Mouse (Mus musculus) lung, embryonic 16.5 days (tissue): ENCODE measurements around the gene Ttc6. TPM values are rescaled to one million over a fixed set of nuclear protein-coding genes. Genes with fewer than 3 reads are reported as not detected.

Experiments
- ATAC-seq: fragments of 200-750 bp; cut with Nextera tagmentation; 2 replicates; pipeline ENCODE4 v1.8.0; 2017; ENCODE audit warnings: low read depth, mild to moderate bottlenecking, moderate library complexity
- H3K27ac ChIP-seq: fragments of 300-500 bp; sonication (generic); 2 replicates; pipeline ENCODE4 v1.5.1; 2014; ENCODE audit warnings: mild to moderate bottlenecking, control low read depth, low read length
- H3K27me3 ChIP-seq: fragments of 300-500 bp; sonication (generic); 2 replicates; pipeline ENCODE4 v1.6.1; 2014; ENCODE audit warnings: low read depth, low read length, mixed read lengths; ENCODE audit not compliant: control insufficient read depth, insufficient read depth
- H3K36me3 ChIP-seq: fragments of 300-500 bp; sonication (generic); 2 replicates; pipeline ENCODE4 v1.6.1; 2014; ENCODE audit warnings: low read length; ENCODE audit not compliant: control insufficient read depth, insufficient read depth
- H3K4me1 ChIP-seq: fragments of 300-500 bp; sonication (generic); replicated peaks from 2 replicates; pipeline ENCODE4 v1.6.1; 2014; ENCODE audit warnings: low read length, mixed read lengths; ENCODE audit not compliant: control insufficient read depth, insufficient read depth
- H3K4me2 ChIP-seq: fragments of 300-500 bp; sonication (generic); 2 replicates; pipeline ENCODE4 v1.6.1; 2014; ENCODE audit warnings: low read depth, low read length, control low read depth
- H3K4me3 ChIP-seq: fragments of 300-500 bp; sonication (generic); 2 replicates; pipeline ENCODE4 v1.5.1; 2014; ENCODE audit warnings: mild to moderate bottlenecking, low read length, control low read depth
- H3K9ac ChIP-seq: fragments of 300-500 bp; sonication (generic); 2 replicates; pipeline ENCODE4 v1.6.1; 2014; ENCODE audit warnings: low read length, control low read depth
- H3K9me3 ChIP-seq: fragments of 300-500 bp; sonication (generic); 2 replicates; pipeline ENCODE4 v1.6.1; 2016; ENCODE audit warnings: low read length; ENCODE audit not compliant: control insufficient read depth
- WGBS: fragments of 180-500 bp; shearing (Covaris S2); extraction: QIAGEN DNeasy Blood & Tissue Kit; methylation state at CpG from one replicate; pipeline ENCODE4 v1.1.7; 2014; 5-methylcytosine and 5-hydroxymethylcytosine counted together
- polyA plus RNA-seq: library from polyadenylated mRNA; unstranded; fragments of >200 nt; fragmentation: Nextera tagmentation; extraction: Ambion mirVana; gene quantifications from 2 replicates; pipeline ENCODE4 v1.2.1, GENCODE M21; 2015

Gene Ttc6
- polyA plus RNA-seq, 1 experiment from 2014 or later, result 5.1 TPM

DNA sequence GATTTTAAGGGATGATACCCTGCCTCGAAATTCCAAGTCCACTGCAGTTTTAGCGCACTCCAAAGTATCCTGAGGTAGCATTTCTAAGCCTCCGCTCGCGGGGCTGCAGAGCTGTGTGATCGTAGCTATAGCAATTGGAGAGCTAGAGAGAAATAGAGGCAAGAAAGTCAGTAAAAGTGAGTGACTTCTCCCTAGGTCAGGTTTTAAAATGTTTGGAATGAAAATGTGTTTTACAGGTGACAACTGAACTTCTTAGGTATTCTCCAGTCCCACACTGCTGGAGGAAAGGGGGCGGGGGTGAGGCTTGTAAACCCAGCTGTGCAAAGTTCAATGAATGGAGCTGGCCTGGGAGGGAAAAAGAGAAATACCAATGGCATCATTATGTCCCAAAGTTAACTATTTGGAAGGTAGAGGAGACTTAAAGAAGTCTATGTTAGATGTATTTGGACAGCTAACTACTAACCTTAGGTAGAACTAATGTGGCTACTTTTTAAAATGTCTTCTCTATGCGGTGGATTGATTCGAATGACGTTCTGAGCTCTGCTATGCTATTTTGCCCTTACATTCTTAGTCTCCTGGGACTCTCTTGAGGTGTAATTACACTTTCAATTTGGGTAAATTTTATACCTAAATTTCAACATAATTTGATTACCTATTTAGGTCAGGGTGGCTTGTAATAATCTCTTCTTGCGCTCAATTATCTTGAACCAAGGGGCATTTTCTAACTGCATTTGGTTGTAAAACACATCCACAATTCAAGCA lies 26.8 kb upstream of the Ttc6 start:
- peaks cover 59% of the 10 kb centered on the region for H3K27me3 ChIP-seq
- H3K4me1 ChIP-seq, result peaks cover 5% of the 10 kb centered on the region; the same call in 1 of the 2 replicates
- no peaks in the 10 kb centered on the region for H3K36me3 ChIP-seq
- peak overlapping the region; percentile 20 for H3K4me3 ChIP-seq
- no peak for ATAC-seq
- H3K9ac ChIP-seq, result peak overlapping the region; percentile 65
- H3K4me2 ChIP-seq, result peak overlapping the region; percentile 51
- H3K9me3 ChIP-seq, result no peaks in the 10 kb centered on the region
- 4% methylated on average over 11 of the region's 11 CpGs for WGBS
- peak overlapping the region; percentile 95 for H3K27ac ChIP-seq

DNA sequence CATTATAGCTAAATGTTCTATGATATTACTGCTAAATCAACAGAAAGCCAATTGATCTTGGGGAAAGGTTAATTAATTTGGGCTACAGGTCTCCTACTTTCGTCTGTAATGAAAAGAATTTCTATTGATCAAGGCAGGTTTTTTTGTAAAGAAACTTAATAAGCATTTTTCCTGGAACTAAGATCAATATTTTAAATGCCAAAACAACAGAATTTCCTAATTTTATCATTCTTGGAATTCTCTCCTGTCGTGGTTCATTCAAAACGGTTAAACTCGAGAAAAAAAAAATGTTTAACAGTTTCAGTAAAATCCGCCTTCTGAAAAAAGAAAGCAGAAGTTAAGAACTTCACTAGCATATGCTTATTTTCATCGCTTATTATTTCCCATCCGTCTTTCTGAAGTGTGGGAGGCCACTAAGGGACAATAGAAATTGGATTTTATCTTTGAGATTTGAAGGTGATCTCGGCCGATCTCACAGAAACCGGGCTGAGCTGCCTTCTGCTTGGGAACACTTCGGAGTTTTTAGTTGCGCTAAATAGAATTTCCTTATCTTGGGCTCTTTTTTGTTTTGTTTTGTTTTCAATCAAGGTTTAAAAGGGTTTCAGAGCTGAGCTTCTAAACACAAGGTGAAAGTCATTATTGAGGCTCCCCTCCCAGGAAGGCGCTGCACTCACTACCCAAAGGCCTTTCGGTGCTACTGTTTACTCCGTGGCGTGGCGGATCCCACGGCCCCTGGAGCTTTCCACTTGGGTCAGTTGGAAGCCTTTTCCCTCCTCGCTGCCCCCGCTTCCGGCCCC lies 25.9 kb upstream of the Ttc6 start:
- peaks cover 5% of the 10 kb centered on the region; the same call in 1 of the 2 replicates for H3K4me1 ChIP-seq
- peaks cover 63% of the 10 kb centered on the region for H3K27me3 ChIP-seq
- 1% methylated on average over 21 of the region's 21 CpGs for WGBS
- peak overlapping the region; percentile 69 for H3K9ac ChIP-seq
- no peaks in the 10 kb centered on the region for H3K9me3 ChIP-seq
- peak overlapping the region; percentile 79 for H3K27ac ChIP-seq
- H3K4me3 ChIP-seq, result peak overlapping the region; percentile 49
- no peak for ATAC-seq
- H3K36me3 ChIP-seq, result no peaks in the 10 kb centered on the region
- H3K4me2 ChIP-seq, result peak overlapping the region; percentile 67

DNA sequence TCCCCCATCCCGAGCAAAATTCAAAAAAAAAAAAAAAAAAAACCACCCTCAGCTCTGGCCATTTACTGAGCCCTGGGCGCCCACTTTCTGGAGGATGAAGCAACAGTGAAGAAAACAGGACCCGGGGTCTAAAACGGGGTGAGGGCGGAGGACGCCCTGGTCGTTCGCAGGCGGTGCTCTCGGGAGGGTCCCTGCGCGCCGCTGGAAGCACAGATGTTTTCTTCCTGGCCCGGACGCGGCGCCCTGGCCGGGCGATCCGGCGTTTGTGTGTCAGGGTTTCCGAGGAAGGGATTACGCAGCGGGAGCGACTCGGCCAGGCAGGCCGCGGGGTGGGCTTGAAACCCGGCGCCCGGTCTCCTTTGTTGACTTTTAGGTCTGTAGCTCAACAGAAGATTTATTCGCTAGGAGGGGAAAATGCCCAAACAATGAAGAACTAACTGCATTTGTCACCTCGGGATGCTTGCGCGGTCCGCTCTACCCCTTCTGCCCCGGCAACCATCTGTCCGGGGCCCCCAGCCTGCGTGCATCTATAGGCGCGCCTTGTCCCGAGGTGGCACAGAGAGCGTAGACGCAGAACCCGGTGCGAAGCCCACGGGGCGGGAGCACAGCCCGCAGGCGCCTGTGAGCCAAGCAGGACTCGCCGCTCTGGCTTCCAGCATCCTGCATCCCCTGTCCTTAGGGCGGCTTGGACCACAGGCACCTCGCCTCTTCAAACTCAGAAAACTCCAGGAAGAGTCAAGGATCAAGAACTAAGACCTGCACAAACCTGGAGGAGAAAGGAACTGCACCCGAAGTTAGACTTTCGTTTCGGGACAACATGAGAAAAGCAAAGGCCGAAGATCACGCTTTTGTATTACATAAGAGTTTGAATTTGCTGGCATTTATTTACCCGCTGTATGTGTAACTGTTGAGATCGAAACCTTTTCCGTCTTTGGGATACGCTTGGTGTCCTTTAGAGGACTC lies 25.0 kb upstream of the Ttc6 start:
- Histone ChIP-seq H3K4me3 (peak overlapping the region; percentile 49), H3K27me3 (peaks cover 66% of the 10 kb centered on the region), H3K4me1 (peaks cover 5% of the 10 kb centered on the region; the same call in 1 of the 2 replicates), H3K27ac (peak overlapping the region; percentile 79), H3K4me2 (peak overlapping the region; percentile 67), H3K9ac (peak overlapping the region; percentile 69), H3K9me3 (no peaks in the 10 kb centered on the region), H3K36me3 (no peaks in the 10 kb centered on the region)
- ATAC-seq, result no peak
- WGBS, result under 1% methylated on average over 63 of the region's 63 CpGs

DNA sequence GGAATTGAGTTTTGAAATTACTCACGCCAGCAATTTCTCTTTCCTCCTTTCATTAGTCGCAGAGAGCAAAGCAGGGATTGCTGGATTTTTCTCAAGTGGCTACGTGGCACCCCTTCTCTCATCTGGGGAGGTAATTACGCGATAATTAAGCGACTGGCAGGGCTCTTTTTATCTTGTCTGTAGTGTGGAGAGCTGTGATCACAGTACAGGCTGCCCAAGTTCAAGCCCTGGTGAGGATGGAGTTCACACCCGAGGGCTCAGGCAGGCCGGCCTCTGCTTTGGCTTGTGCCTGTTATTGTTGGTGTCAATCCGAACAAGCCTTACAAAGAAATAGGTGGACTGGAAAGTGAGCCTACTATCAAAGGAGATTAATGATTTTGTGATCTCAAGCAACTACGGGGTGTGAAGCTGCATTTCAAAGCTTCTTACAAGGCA lies 24.3 kb upstream of the Ttc6 start:
- peak overlapping the region; percentile 49 for H3K4me3 ChIP-seq
- ATAC-seq, result no peak
- no peaks in the 10 kb centered on the region for H3K9me3 ChIP-seq
- WGBS, result 2% methylated on average over 10 of the region's 10 CpGs
- peak overlapping the region; percentile 67 for H3K4me2 ChIP-seq
- H3K36me3 ChIP-seq, result no peaks in the 10 kb centered on the region
- peak overlapping the region; percentile 79 for H3K27ac ChIP-seq
- peaks cover 5% of the 10 kb centered on the region; the same call in 1 of the 2 replicates for H3K4me1 ChIP-seq
- peak overlapping the region; percentile 69 for H3K9ac ChIP-seq
- peaks cover 60% of the 10 kb centered on the region for H3K27me3 ChIP-seq

DNA sequence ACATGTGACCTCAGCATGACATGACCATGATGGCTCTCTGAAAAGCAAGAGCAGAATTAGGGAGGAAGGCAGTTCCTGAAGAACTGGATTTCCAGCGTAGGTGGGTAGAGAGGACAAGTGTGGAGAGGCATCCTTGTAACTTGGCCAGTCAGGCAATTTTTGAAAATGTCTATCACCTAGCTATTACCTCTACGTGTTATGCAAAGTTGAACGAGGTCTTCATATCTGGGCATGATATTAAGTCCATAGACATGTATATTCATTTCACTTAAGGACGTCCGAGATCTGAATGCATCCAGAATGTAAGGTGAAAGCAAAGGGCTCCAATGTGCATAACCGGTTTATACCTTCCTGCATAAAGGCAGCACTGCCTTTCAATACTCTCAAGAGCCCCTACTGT lies 22.8 kb upstream of the Ttc6 start:
- no peak for ATAC-seq
- Histone ChIP-seq H3K9ac (peak overlapping the region; percentile 33), H3K4me2 (peak overlapping the region; percentile 51), H3K27ac (peak overlapping the region; percentile 32), H3K9me3 (no peaks in the 10 kb centered on the region), H3K4me3 (peak overlapping the region; percentile 70), H3K27me3 (peaks cover 58% of the 10 kb centered on the region), H3K36me3 (no peaks in the 10 kb centered on the region), H3K4me1 (peaks cover 6% of the 10 kb centered on the region; the same call in 1 of the 2 replicates)
- WGBS, result 7% methylated on average over 6 of the region's 6 CpGs

DNA sequence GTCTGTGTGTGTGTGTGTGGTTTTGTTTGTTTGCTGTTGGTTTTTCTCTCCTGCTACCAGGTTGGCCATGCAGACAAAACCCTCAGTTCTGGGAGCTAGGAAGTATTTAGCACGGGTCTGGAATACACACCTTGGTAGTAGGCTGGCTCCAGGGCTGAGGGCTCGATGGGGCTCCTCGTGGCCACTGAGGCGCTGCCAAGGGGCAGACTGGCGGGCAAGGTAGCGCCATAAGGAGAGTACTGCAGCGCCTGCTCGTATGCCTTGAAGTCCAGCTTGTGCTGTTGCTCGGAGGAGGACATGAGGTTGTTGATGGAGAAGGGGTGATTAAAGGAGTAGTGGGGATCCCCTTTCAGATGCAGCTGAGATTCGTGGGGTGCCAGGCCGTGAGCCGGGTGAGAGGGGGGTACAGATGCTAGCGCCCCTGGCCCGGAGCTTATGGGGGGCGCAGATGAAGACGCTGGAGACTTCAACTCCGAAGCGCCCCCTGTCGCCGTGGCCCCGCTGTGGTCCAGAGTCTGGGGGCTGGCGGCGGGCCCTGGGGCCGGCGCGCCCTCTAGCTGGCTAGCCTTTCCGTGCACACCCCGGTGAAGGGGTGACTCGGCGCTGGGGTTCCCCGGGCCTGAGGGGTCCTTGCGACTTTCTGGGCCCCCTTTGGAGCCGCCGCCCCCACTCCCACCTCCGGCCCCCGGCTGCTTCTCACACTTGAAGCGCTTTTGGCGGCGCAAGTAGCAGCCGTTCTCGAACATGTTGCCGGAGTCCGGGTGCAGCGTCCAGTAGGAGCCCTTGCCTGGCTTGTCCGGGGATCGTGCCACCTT lies 21.8 kb upstream of the Ttc6 start:
- peak; percentile 48 for ATAC-seq
- WGBS, result under 1% methylated on average over 39 of the region's 46 CpGs

DNA sequence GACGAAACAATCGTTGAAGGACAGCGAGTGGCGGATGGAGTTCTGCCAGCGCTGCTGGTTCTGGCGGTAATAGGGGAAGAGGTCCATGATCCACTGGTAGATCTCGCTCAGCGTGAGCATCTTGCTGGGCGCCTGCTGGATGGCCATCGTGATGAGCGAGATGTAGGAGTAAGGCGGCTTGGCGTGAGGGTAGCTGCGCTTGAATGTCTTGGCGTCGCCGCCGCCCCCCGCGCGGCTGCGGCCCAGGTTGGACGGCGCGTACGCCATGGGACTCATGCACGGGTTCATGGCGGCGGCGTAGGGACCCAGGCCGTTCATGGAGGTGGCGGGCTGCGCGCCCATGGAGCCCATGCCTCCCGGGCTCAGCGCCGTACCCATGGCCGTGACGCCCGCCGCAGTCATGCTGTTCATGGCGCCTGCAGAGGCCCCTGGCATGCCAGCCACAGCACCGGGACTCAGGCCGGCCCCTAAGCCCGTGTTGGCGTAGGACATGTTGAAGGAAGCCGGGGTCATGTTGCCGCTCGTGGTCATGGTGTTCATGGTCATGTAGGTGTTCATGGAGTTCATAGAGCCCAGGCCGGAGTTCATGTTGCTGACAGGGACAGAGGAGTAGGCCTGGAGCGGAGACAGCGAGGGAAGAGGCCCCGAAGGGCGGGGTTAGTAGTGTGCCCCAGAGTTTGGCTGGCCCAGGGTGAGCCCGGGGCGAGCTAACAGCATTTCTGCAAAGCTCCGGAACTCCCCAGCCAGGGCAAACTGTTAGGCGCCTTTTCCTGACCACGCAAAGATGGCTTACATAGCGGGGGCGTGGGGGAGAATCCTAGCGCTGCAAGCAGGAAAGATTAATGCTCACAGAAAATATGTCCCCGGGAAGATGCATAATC lies 20.9 kb upstream of the Ttc6 start:
- Histone ChIP-seq H3K27ac (peak overlapping the region; percentile 71), H3K27me3 (peaks cover 58% of the 10 kb centered on the region), H3K4me3 (peak overlapping the region; percentile 70), H3K9me3 (no peaks in the 10 kb centered on the region), H3K36me3 (no peaks in the 10 kb centered on the region), H3K4me2 (peak overlapping the region; percentile 51), H3K9ac (peak overlapping the region; percentile 75), H3K4me1 (peaks cover 6% of the 10 kb centered on the region; the same call in 1 of the 2 replicates)
- WGBS, result under 1% methylated on average over 61 of the region's 63 CpGs
- ATAC-seq, result no peak

More for the DNA sequence above, 21.8 kb upstream of the Ttc6 start:
- H3K9me3 ChIP-seq, result no peaks in the 10 kb centered on the region
- H3K27me3 ChIP-seq, result peaks cover 58% of the 10 kb centered on the region
- H3K27ac ChIP-seq, result peak overlapping the region; percentile 71
- no peaks in the 10 kb centered on the region for H3K36me3 ChIP-seq
- H3K9ac ChIP-seq, result peak overlapping the region; percentile 75
- peak overlapping the region; percentile 70 for H3K4me3 ChIP-seq
- H3K4me2 ChIP-seq, result peak overlapping the region; percentile 51
- H3K4me1 ChIP-seq, result peaks cover 6% of the 10 kb centered on the region; the same call in 1 of the 2 replicates
